Mouse (Mus musculus): ENCODE measurements around the gene Mmp17. TPM values are rescaled to one million over a fixed set of nuclear protein-coding genes. Genes with fewer than 3 reads are reported as not detected.

Mmp17 gene
- polyA plus RNA-seq, 1 experiment: 1.6 TPM

- Histone ChIP-seq H3K27ac (ENCODE audit: insufficient read depth, low read depth, low read length) (no peak overlapping the region), H3K4me3 (ENCODE audit: insufficient read depth, low read depth, low read length) (no peak overlapping the region), H3K27me3 (replicated peaks; ENCODE audit: control insufficient read depth, insufficient read depth, low read length) (no peaks in the 10 kb centered on the region), H3K36me3 (ENCODE audit: control insufficient read depth, insufficient read depth, low read length) (no peaks in the 10 kb centered on the region; the same call in none of the 2 replicates), H3K4me1 (ENCODE audit: control insufficient read depth, insufficient read depth, low read length) (peaks cover 6% of the 10 kb centered on the region; the same call in 1 of the 2 replicates)
- DNase-seq: no peak
- TF ChIP-seq POLR2A (IDR thresholded peaks at IDR 0.05; ENCODE audit: low read depth, low read length) (no peak), CTCF (conservative IDR thresholded peaks at IDR 0.05; ENCODE audit: insufficient read depth, insufficient read length, low read depth, low read length) (no peak)
- WGBS: 89% methylated on average over 15 of the region's 15 CpGs
These were observed 74.0 kb downstream of the Mmp17 start for GRCm38 (mm10) chr5:129657931-129658330.

Other genes with a start within 250 kb of the Mmp17 start
- 43.8 and 55.6 TPM in 2 replicates for gene Sfswap, start 82.9 kb upstream of the Mmp17 start, polyA plus RNA-seq (2012; rRNA removed)
- gene Zfp11, start 85.9 kb downstream of the Mmp17 start, polyA plus RNA-seq (2012; rRNA removed): 2.0 and 2.2 TPM in 2 replicates
- gene Sept14, start 124.3 kb downstream of the Mmp17 start, polyA plus RNA-seq (2012; rRNA removed): not detected in 2 replicates
- gene Mrps17, start 131.3 kb downstream of the Mmp17 start, polyA plus RNA-seq (2012; rRNA removed): 91.8 and 128 TPM in 2 replicates
- 77.0 and 89.8 TPM in 2 replicates for gene Nipsnap2, start 140.9 kb downstream of the Mmp17 start, polyA plus RNA-seq (2012; rRNA removed)
- 37.6 and 42.8 TPM in 2 replicates for gene Psph, start 203.3 kb downstream of the Mmp17 start, polyA plus RNA-seq (2012; rRNA removed)

Measured in kidney, adult 2 months (tissue).